Mouse (Mus musculus) gastrocnemius, postnatal 4 days (tissue): Measurements from ENCODE around the gene Ssty1. TPM values are rescaled to one million over a fixed set of nuclear protein-coding genes. Genes with fewer than 3 reads are reported as not detected.
"Not testable (repeated sequence)": the region's sequence is repeated elsewhere in the genome, so short reads cannot be mapped to it uniquely, and the experiment has no call there.

ENCODE experiments used
- DNase-seq, 2 experiments: peaks; one replicate each; pipeline ENCODE4 v3.0.0; 2021 to 2022; ENCODE audit warnings: low spot score in 2 of 2, mixed read lengths in 2 of 2
- long read RNA-seq, 2 experiments: library from polyadenylated mRNA; stranded (forward); transcript quantifications; one replicate each; pipeline ENCODE4 v2.0.0; 2021
- total RNA-seq, 2 experiments: library from RNA; stranded (reverse); gene quantifications; 2 replicates each; pipeline ENCODE4 v1.2.3; 2021

The Ssty1 gene
- not detected for total RNA-seq
- long read RNA-seq, experiment 1: 0 reads
- long read RNA-seq, experiment 2: 0 reads

DNA sequence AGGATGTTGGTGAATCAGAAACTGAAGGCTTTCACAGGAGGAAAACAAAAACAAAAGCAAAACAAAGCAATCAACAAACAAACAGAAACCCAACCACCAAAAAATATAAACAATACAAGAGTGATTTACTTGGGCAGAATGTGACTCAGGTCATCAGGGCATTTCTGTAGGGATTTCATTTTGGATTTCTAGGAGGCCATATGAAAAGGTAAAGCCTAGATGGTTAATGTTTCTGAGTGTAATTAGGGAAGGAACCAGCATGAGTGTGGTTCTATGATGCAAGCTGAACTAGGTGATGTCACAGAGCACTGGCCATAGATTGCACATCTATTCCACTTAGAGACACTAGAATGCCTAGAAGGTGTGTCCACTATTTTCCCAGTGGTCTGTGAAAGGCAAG is at the start of gene Ssty1:
Gene Ssty1 (plus strand): TSS at position 301 of the 400 bp plus-strand sequence.
- not testable (repeated sequence) for DNase-seq

DNA sequence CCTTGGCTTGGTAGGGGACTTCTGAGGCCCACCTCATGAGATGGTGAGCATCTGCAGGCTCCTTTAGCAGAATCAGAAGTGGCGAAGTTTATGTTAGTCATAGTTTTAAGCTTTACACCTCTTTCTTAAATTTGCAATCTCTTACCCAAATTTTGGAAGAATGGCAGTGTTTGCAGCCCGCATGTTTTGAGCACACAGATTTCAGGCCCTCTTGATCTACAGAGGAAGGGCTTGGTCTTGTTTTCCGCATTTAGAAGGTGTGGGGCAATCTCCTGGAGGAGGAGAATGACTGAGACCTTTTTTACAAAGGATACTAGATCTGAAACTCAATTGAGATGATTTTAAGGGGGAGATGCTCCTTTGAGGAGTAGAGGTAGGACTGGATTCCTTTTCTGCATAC is 27.2 kb upstream of the Ssty1 start, which contains the start of gene Gm21764:
Gene Gm21764 (minus strand): TSS at position 101 of the 400 bp plus-strand sequence.
- DNase-seq: not testable (repeated sequence)

Other genes starting within 250 kb of the Ssty1 start
- not detected for gene Gm21904, start 242.8 kb upstream of the Ssty1 start, total RNA-seq
- gene Gm20772, start 214.4 kb upstream of the Ssty1 start, total RNA-seq: not detected
- not detected for gene Gm20831, start 214.4 kb upstream of the Ssty1 start, total RNA-seq
- not detected for gene Srsy, start 151.8 kb upstream of the Ssty1 start, total RNA-seq
- not detected for gene Gm21764, start 27.3 kb upstream of the Ssty1 start, total RNA-seq